Mouse (Mus musculus) thymus, postnatal 36 days (tissue): Measurements from ENCODE around the gene Xylb.
A peak's percentile ranks its signal among the peaks of the same experiment; 100 is the strongest.
"Not testable (repeated sequence)": the region's sequence is repeated elsewhere in the genome, so short reads cannot be mapped to it uniquely, and the experiment has no call there.

Experiments
- DNase-seq, 2 experiments: peaks; one replicate each; pipeline ENCODE4 v3.0.0; 2022; ENCODE audit warnings: mixed read lengths in 2 of 2

The Xylb gene

DNA sequence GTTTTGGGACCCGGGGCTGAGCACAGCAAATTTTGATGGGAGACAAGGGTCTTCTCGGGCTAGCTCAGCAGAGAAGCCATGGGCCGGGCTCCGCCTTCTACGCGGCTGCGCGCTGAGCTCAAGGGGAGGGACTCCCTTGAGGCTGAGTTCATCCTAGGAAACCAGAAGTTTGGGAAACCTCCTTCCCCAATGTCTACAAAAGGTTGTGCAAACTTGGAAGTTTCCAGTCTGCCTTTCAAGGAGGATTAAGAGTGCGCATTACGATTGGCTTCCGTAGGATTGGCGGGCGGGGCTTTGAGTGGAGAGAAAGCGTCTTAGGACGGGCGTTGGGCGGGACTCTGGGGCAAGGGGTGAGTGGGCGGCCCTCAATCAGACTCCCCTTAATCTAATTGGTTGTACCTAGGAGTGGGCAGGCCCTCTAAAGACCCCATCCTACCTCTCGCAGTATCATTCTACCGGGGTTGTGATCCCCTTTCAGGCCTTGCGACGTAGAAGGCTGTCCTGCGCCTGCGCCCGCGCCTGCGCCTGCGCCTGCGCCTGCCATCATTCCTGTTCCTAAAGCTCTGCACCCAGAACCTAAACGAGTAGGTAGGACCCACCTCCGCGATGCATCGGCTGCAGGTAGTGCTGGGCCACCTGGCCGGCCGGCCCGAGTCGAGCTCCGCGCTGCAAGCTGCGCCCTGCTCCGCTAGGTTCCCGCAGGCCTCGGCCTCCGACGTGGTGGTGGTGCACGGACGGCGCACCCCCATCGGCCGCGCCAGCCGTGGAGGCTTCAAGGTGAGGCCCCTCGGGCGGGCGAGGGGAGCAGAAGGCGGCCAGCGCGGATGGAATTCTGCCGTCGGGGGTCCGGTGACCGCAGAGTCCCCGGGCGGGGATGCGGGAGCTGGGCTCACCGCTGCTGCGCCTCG is 16.0 kb upstream of the Xylb start, which contains the start of gene Myd88:
Gene Myd88 (minus strand): TSS at position 503 of the 908 bp plus-strand sequence.
- peak; percentile 91 to 95 for DNase-seq

DNA sequence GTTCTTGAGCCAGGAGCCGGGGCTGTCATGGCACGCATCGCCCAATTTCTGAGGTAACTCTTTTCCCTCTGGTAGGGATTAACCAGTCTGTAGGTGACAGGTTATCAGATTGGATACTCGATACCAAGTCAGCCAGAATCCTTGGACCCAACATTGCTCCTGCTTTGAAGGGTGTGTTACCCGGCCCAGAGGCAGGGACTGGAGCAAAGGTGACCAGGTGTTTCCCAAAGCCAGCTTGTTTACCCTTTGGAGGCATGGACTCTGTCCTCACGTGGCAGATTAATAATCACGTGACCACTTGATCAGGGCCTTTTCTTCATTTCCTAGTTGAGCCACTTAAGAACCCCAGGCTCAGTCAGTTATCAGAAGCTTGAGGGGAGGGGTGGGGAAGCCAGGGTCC is 14.5 kb upstream of the Xylb start:
- DNase-seq = no peak

DNA sequence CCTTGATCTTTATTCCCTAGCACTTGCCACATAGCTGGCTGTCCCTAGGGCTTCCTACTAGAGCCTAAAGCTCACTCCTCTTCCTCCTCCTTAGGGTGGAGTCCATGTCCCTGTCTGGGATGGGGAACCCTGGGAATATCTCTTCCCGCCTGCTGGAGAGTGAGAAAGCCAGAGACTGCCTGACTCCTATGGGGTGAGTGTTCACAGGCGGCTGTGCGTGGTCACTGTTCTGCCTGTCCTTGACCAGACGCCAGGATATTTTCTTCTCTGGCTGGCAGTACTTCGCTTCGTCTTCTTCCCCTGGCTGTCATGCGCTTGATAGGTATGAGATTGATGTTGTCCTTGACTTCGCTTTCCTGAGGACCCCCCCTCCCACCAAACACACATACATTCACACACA is 10.8 kb upstream of the Xylb start:
- DNase-seq = no peak

DNA sequence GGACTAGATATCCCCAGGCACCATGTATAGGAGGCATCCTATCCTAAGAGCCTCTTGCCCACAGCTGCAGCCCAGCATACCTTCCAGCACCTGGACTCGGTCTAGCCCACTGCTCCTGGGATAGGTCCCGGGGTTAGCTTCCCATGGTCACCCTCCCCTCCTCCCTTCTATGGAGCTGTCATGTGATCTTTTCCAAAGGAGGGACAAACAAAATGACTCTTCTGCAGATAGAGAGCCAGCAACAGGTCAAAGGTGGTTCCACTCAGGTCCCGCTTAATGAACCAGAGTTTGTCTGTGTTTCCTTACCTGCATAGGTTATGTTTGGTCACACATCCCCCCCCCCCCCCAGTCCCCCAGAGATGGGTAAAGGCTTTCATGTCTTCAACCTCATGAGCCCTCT is 6.7 kb upstream of the Xylb start:
- no peak for DNase-seq

DNA sequence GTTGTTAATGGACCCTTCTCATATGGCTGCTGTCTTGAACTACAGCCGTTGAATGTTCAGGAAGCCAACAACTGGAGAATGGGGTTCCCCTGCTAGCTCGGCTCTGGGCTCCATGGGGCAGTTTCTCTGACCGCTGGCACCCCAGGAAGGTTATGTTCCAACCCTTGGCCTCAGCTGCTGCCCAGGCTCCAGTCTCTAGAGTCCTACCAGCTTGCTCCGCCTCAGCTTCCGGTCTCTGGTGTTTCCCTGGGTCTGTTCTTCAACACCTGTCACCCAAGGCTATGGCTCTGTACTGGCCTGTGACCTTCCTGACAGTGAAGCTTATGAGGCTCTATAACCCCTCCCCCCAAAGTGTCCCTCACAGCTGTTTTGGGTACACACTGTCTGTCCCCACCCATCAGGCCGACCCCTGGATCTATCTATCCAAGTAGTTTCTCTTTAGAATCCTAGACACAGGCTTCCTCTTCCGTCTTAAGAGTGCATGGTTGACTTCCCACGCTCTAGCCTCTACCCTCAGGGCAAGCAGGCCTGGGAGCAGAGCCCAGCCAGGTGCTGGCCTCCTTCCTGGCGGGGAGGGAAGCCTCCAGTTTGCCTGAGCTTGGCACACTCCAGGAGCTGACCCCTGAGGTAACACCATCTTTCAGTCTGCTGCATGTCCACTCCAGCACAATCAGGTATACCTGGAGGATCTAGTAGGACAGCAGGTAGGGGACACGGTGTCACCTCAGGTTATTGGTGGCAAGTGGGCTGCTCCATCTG is 6.1 kb upstream of the Xylb start:
- no peak for DNase-seq

DNA sequence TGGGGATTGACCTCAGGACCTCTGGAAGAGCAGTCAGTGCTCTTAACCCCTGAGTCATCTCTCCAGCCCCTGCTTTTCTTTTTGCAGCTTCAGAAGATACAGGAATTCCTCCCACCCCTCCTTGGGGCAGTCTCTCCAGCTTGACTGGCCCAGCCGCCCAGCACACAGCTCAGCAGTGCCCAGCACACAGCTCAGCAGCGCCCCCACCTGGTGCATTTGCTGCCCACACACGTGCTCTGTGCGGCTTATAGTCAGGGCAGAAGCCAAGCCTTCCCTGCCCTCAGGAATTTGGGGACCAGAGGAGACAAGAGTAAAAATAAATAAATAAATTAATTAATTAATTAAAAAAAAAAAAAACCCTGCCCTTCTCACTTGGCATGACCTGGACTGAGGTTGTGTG is 5.1 kb upstream of the Xylb start:
- peak; percentile 70 to 73 for DNase-seq

DNA sequence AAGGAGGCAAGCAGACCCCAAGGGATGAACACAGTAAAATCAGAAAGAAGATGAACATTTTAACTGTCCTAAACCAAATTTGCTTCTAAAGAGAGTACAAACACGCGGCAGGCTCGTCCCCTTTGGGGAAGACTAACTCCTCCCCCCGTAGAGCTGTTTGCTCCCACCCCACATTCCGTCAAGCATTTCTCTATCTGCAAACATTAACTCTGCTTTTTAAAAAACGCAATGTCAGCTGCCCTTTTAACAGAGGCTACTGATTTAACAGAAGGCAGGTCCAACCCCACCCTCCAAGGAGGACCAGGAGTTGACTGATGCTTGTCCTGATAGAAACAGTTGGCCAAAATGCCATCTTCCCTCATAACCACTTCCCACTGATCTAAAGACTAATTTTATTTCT is 3.3 kb upstream of the Xylb start:
- DNase-seq = no peak

DNA sequence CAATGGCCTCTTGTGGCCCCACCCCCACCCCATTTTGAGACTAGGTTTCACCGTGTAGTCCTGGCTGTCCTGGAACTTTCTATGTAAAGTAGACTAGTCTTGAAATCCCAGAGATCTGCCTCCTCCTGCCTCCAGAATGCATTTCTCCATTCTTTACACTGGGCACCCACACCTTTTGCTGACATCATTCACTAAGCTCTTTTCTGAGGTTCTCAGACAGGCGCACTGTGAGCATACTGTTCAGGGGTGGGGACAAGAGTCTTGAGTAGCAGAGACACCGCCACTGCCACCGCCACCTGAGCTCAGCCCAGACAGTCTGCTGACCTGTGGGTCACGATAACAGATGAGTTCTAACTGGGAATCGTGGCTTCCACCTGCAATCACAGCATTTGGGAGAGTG is 1.2 kb upstream of the Xylb start:
- DNase-seq = no peak

DNA sequence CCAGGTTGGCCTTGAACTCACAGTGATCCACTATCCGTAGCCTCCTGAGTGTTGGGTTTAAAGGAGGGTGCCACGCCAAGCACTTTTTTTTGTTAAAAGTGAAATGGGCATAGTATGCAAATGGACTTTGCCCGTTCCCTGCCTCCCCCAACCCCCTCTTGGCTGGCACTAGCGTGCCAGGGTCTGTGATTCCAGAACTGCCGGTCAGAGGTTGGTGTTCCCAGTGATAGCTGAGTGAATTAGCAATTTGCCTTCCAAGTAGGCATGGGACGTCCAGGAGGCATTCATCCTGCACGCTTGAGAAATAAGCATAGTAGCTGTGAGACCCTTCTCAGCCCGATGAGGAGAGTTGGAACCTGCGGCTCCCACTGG is 863 bp downstream of the Xylb start:
- no peak for DNase-seq

DNA sequence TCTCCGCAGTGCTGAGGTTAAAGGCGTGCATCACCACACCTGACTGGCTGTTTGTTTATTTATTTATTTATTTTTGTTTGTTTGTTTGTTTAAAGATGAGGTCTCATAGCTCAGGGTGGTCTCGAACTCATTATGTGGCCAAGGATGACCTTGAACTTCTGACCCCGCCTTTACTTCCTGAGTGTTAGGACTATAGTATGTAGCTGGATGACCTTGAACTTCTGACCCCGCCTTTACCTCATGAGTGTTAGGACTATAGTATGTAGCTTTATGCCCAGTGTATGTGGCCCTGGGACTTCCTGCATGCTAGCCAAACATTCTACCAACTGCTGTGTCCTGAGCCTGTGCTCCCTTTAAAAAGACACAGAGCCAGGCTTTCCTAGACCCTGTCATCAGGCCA is 4.2 kb downstream of the Xylb start:
- no peak for DNase-seq

DNA sequence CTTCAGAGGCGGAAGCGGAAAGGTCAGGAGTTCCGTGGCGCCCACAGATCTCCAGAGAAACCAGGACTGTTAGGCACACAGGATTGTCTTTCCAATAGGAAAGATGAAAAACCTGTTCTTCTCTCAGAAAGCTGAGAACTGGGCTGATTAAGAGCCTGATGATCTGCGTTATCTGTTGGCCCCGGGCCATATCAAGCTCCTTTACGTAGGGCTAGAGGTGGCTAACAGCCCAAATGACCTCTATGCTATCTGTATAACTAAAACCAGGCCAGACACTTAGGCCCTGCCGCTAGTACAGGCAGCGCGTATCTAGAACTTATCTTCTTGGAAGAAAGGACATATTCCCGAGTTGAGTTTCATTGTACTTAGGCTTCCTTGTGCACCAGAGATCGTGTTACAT is 6.0 kb downstream of the Xylb start:
- DNase-seq = no peak

DNA sequence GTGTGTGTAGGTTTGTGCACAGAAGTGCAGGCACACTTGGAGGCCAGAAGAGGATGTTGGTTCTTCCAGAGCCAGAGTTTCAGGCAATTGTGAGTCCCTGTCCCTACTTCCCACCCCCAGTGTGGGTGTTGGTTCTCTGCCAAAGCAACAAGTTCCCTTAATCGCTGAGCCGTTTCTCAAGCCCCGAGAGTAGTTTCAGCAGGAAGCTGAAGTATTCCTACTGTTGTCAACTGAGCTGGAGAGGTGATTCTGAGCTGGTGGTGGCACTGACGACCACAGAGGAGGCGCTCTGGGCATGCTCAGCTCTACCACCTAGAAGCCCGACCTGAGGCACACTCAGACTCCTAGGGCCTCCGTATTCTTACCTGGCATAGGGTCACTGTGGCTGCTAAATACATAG is 8.1 kb downstream of the Xylb start, which contains the start of gene Slc22a14:
Gene Slc22a14 (minus strand): TSS at position 270 of the 400 bp plus-strand sequence.
- DNase-seq = no peak

DNA sequence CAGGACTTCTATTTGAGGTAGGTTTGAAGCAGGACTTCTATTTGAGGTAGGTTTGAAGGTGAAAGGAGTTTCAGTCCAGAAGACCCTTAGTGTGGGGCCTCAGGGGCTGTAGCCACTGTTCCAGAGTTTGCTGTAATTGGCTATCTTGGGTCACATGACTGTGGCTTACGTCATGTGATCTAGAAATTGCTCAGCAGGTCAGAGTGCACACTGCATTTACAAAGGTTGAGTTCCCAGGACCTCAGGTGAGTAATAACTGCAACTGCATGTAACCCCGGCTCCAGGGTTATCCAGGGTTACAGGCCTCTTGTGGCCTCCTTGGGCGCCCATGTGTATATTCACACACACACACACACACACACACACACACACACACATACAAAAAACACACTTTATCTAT is 11.2 kb downstream of the Xylb start:
- no peak for DNase-seq

DNA sequence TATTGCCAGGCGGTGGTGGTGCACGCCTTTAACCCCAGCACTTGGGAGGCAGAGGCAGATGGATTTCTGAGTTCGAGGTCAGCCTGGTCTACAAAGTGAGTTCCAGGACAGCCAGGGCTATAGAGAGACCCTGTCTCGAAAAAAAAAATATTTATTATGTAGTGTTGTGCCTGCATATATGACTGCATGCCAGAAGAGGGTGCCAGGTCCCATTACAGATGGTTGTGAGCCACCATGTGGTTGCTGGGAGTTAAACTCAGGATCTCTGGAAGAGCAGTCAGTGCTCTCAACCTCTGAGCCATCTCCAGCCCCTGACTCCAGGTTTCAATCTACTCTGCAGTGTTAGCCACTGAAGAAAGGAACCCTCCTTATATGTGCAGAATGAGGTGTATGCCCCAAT is 13.6 kb downstream of the Xylb start:
- not testable (repeated sequence) for DNase-seq

DNA sequence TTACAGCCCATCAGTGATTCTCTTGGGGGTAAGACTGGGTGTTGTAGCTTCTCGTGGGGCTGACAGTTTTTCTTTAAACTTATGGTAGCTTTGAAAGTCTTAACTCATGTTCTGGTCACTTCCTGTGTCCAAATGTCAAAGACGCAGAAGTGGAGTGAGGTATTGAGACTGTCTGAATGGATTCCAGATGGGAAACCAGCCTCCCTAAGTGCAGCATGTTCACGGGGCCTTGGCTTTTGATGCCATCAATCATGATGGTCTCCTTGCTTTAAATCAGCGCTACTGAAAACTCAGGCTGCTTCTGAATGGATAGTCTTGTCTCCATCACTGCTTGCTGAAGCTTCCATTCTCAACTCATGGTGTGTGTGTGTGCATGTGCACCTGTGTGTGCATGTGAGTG is 14.1 kb downstream of the Xylb start:
- DNase-seq = no peak

DNA sequence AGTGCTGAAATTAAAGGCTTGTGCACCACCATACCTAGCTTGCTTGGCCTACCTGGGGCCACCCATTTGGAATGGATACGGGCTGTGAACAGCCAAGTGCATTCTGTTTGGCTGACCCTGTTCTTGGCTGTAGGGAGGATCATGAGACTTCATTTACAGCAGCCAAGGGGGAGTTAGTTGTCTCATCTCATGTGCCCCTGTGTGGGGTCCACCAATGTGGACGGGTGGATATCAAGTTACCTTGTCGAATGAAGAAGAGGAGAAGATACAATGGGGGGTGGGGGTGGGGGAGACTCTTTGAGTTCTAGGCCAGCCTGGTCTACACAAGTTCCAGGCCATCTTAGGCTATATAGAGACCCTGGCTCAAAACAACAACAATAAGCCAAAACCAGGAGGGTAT is 17.8 kb downstream of the Xylb start:
- no peak for DNase-seq

DNA sequence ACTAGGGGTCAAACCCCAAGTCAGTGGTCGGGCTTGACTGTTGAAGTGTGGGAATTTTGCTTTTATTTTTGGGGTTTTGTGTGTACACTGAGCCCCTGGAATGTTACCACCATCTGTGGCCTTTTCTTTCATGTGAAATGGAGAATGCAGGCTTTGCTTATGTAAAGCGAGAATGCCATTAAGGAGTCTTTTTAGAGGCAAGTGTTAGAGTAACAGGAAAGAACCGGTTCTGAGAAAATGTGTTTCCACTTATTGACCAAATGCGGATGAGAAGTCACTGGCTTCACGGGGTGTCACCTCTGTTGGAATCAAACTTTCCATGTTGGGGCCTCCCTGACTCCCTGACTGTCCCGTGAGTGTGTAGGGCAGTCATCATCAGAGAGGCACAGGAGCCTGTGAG is 18.4 kb downstream of the Xylb start:
- DNase-seq = no peak

DNA sequence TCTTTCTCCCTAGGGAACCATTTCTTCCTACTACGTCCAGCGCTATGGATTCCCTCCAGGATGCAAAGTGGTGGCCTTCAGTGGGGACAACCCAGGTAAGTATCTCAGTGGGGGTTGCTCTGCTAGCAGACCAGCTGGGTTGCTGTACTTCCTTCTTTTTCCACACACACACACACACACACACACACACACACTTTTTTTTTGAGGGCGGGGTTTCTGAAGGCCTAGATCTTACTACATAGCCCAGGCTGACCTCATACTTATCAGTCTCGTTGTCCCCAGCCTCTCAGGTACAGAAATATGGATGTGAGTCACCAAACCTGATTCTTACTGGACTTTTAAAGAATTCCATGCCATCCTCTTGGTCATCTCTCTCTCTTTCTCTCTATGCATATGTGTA is 21.1 kb downstream of the Xylb start:
- no peak for DNase-seq

DNA sequence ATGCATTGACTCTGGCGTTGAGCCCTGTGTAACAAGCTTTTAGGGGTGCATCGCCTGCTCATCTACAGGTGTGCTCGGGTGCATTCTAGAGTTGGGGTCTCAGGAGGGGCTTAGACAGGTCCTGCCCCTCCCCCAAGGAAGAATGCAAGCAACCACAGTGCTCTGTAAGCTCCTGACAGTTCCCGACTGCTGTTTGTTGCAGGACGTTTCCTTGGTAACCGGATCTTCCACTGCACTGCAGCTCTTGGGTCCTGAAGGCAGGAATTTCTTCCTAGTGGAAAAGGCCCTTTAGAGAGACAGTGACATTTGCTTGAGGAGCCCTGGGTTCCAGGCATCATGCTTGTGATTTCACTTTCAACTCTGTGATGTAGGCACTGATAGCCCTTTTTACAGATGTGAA is 25.4 kb downstream of the Xylb start:
- no peak for DNase-seq

DNA sequence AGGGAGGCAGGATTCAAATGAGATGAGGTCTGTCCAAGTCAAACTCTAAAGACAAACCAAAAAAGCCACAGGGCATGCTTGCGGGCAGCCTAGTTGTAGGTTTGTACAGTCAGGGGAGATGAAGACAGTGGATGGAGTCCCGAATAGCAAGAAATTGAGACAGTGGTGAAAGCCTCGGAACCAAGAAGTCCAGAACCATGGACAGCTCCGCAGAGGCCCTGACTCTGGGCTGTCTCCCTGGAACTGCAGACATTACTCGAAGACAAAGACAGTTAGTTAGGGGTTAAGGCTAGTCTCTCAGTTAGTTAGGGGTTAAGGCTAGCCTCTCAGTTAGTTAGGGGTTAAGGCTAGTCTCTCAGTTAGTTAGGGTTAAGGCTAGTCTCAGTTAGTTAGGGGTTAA is 31.8 kb downstream of the Xylb start:
- no peak for DNase-seq

DNA sequence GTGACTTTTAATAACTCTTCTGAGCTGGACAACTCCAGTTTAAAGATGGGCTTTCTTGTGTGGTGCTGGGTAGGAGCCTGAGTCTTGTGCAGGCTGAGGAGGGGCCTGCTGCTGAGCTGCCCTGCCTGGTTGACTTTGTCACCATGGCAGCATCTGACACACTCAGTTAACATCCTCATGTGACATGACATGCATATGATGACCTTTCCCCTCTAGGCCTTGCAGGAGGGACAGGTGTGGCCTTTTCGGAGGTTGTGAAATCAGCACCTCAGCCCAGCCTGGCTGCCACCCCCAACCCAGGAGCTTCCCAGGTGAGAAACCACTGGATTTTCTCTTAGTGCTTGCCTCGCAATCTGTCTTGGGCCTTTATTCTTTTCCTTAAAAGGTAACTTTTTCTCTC is 33.0 kb downstream of the Xylb start:
- no peak for DNase-seq

DNA sequence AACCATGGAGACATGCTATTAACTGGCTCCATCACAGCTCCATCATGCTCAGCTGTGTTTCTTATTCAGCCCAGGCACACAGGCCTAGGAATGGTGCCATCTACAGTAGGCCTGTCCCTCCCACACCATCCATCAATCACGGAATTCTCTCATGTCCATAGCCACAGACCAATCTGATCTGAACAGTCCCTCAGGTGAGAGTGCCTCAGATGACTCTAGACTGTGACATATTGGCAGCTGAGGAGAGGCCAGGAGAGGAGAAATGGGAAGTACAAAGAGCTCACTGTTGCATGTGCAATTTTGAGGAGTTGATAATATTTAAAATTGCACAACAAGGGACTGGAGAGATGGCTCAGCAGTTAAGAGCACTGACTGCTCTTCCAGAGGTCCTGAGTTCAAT is 37.6 kb downstream of the Xylb start:
- DNase-seq = no peak

DNA sequence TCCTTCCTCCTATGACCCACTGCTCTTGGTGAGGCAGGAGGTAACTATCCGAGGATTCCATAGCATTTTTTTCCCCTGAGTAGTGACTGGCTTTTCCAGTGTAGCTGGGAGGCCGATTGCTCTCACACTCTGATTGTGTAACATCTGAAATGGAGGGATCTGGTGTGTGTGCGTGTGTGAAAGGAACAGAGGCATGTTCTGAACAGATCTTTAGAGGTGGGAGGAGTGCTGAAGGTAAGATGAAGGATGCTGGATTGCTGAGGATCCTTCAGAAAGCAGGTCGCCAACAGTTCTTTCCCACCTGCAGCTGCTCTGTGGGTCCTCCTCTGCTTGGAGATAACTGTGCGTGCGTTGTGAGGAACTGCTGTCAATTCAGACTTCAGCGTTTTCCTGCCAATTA is 44.2 kb downstream of the Xylb start:
- no peak for DNase-seq

DNA sequence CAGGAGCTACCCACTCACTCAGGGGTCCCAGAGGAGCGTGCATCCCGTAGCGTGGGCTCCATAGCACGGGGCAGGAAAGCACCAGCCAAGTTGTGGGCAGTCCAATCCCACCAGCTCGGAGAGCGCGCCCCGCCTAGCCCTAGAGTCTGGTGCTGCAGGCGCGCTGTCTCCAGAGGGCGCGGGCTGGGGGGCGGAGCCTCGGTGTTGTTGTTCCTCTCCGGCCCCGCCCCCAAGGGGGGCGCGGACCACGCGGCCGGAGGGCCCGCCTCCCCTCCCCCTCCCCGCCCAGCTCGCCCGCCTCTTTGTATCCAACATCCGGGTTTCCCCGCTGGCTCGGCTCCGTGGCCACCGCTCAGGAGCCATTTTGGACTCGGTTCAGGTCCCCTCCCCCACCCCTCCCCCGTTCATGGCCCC is 44.6 kb downstream of the Xylb start, which contains the start of gene Acvr2b:
Gene Acvr2b (plus strand): TSS at position 318 of the 414 bp plus-strand sequence.
- peak; percentile 92 to 94 for DNase-seq
